In genomic region chr4:153951150-153951549, GRCm38 (mm10) we compare ENCODE assay signal across 21 mouse cellular contexts. TPM values are rescaled to one million over a fixed set of nuclear protein-coding genes. Genes with fewer than 3 reads are reported as not detected.
DNase-seq lines count a peak whose midpoint lies in the region; ATAC-seq and TF ChIP-seq lines count a peak whose summit lies in the region.
"Had no signal": no experiment of that assay in that cellular context is flagged by ENCODE, and none has a peak within 500 bp of the region (broad histone marks: within the 10 kb centered on the region; RNA-seq: fewer than 3 reads in every experiment).

No protein-coding gene starts in this region.

- WGBS in forebrain, embryonic 15.5 days = 69% methylated on average over 3 of the region's 3 CpGs
- 64% methylated on average over 3 of the region's 3 CpGs for WGBS in forebrain, postnatal 0 days
- WGBS in midbrain, embryonic 13.5 days = 67% methylated on average over 3 of the region's 3 CpGs
- 75% methylated on average over 3 of the region's 3 CpGs for WGBS in midbrain, embryonic 10.5 days
- 62% methylated on average over 3 of the region's 3 CpGs for WGBS in embryonic facial prominence, embryonic 13.5 days

- no peak for DNase-seq in forebrain, postnatal 0 days
- DNase-seq in midbrain, embryonic 10.5 days (ENCODE audit: low spot score) = no peak
- DNase-seq in cerebellum, adult 9-11 months = no peak
- DNase-seq: adrenal gland, adult 2 months; adrenal gland, postnatal 25 days; cerebellum, adult 2 months; cerebellum, postnatal 14 days; gastrocnemius, postnatal 10 days; heart, adult 18-20 months; heart, postnatal 10 days; heart, postnatal 4 days had no signal

- no peak for ATAC-seq in forebrain, embryonic 15.5 days (replicated peaks)
- ATAC-seq in forebrain, postnatal 0 days = no peak
- no peak for ATAC-seq in midbrain, embryonic 13.5 days
- ATAC-seq in embryonic facial prominence, embryonic 13.5 days (ENCODE audit: insufficient number of reproducible peaks, insufficient read depth, low FRiP score, low TSS enrichment, low read depth) = no peak
- ATAC-seq in erythroblast, adult 5-6 weeks (replicated peaks; ENCODE audit: low FRiP score, poor library complexity, severe bottlenecking) = no peak
- ATAC-seq: hindbrain, embryonic 16.5 days; inflammation-experienced regulatory T-cells, adult 6 months had no signal

- H3K36me3 ChIP-seq in forebrain, embryonic 15.5 days = no peaks in the 10 kb centered on the region
- no peaks in the 10 kb centered on the region for H3K36me3 ChIP-seq in forebrain, postnatal 0 days (ENCODE audit: insufficient read depth)
- H3K36me3 ChIP-seq in midbrain, embryonic 13.5 days = no peaks in the 10 kb centered on the region
- no peaks in the 10 kb centered on the region for H3K36me3 ChIP-seq in midbrain, embryonic 10.5 days
- no peaks in the 10 kb centered on the region for H3K36me3 ChIP-seq in C2C12 (ENCODE audit: control insufficient read depth, insufficient read depth)
- H3K36me3 ChIP-seq in embryonic facial prominence, embryonic 13.5 days = no peaks in the 10 kb centered on the region
- H3K36me3 ChIP-seq: forebrain, embryonic 10.5 days; heart, embryonic 10.5 days had no signal

- H3K4me1 ChIP-seq in forebrain, embryonic 15.5 days = no peaks in the 10 kb centered on the region
- no peaks in the 10 kb centered on the region for H3K4me1 ChIP-seq in forebrain, postnatal 0 days (ENCODE audit: insufficient read depth)
- peaks cover 18% of the 10 kb centered on the region for H3K4me1 ChIP-seq in midbrain, embryonic 13.5 days (replicated peaks)
- H3K4me1 ChIP-seq in midbrain, embryonic 10.5 days = peaks cover 11% of the 10 kb centered on the region; the same call in 1 of the 2 replicates
- peaks cover 23% of the 10 kb centered on the region for H3K4me1 ChIP-seq in embryonic facial prominence, embryonic 13.5 days
- H3K4me1 ChIP-seq: heart, embryonic 10.5 days had no signal

- H3K9ac ChIP-seq in forebrain, embryonic 15.5 days (replicated peaks) = no peak overlapping the region
- H3K9ac ChIP-seq in forebrain, postnatal 0 days = no peak overlapping the region
- no peak overlapping the region for H3K9ac ChIP-seq in midbrain, embryonic 13.5 days (replicated peaks)
- H3K9ac ChIP-seq in embryonic facial prominence, embryonic 13.5 days = no peak overlapping the region

- no peak for TF ChIP-seq CTCF in forebrain, postnatal 0 days (IDR thresholded peaks at IDR 0.05; ENCODE audit: low read depth)
- TF ChIP-seq CTCF in C2C12 (IDR thresholded peaks at IDR 0.05; ENCODE audit: control insufficient read depth, insufficient read depth, insufficient read length) = no peak

- H3ac ChIP-seq in C2C12 (ENCODE audit: control insufficient read depth, insufficient read length, low read depth) = no peak overlapping the region

- no peaks in the 10 kb centered on the region for H3K9me3 ChIP-seq in forebrain, embryonic 15.5 days
- no peaks in the 10 kb centered on the region for H3K9me3 ChIP-seq in forebrain, postnatal 0 days (ENCODE audit: low read length)
- no peaks in the 10 kb centered on the region for H3K9me3 ChIP-seq in midbrain, embryonic 13.5 days
- no peaks in the 10 kb centered on the region for H3K9me3 ChIP-seq in midbrain, embryonic 10.5 days (replicated peaks)
- H3K9me3 ChIP-seq in embryonic facial prominence, embryonic 13.5 days = no peaks in the 10 kb centered on the region
- H3K9me3 ChIP-seq: forebrain, embryonic 10.5 days; heart, embryonic 10.5 days had no signal

- peak overlapping the region; percentile 34; the same call in 1 of the 2 replicates for H3K27ac ChIP-seq in forebrain, embryonic 15.5 days (replicated peaks)
- H3K27ac ChIP-seq in forebrain, postnatal 0 days (ENCODE audit: low read depth, low read length) = no peak overlapping the region
- H3K27ac ChIP-seq in midbrain, embryonic 13.5 days = 0 out of 2 replicates have a peak overlapping the region, but pooled peaks have one; percentile 7
- no peak overlapping the region for H3K27ac ChIP-seq in midbrain, embryonic 10.5 days (replicated peaks)
- 0 out of 2 replicates have a peak overlapping the region, but pooled peaks have one; percentile 55 for H3K27ac ChIP-seq in embryonic facial prominence, embryonic 13.5 days
- H3K27ac ChIP-seq: forebrain, embryonic 10.5 days; heart, embryonic 10.5 days had no signal

- no peaks in the 10 kb centered on the region for H3K79me3 ChIP-seq in C2C12 (ENCODE audit: low read depth)

- H3K79me2 ChIP-seq in C2C12 (ENCODE audit: control insufficient read depth, insufficient read depth) = peaks cover 4% of the 10 kb centered on the region

- no peak overlapping the region for H3K4me3 ChIP-seq in forebrain, embryonic 15.5 days
- H3K4me3 ChIP-seq in forebrain, postnatal 0 days (ENCODE audit: low read depth, low read length) = no peak overlapping the region
- no peak overlapping the region for H3K4me3 ChIP-seq in midbrain, embryonic 13.5 days (replicated peaks)
- H3K4me3 ChIP-seq in midbrain, embryonic 10.5 days = no peak overlapping the region
- H3K4me3 ChIP-seq in C2C12 (ENCODE audit: insufficient read depth, poor library complexity, severe bottlenecking) = peak overlapping the region; percentile 34
- H3K4me3 ChIP-seq in embryonic facial prominence, embryonic 13.5 days = no peak overlapping the region
- H3K4me3 ChIP-seq: erythroblast, embryonic 14.5 days; forebrain, embryonic 10.5 days; heart, embryonic 10.5 days had no signal

- no peak overlapping the region for H3K4me2 ChIP-seq in forebrain, embryonic 15.5 days (replicated peaks)
- H3K4me2 ChIP-seq in forebrain, postnatal 0 days (ENCODE audit: low read depth) = no peak overlapping the region
- no peak overlapping the region for H3K4me2 ChIP-seq in midbrain, embryonic 13.5 days (replicated peaks)
- H3K4me2 ChIP-seq in embryonic facial prominence, embryonic 13.5 days = no peak overlapping the region

- H3K27me3 ChIP-seq in forebrain, embryonic 15.5 days = peaks cover 8% of the 10 kb centered on the region; the same call in 1 of the 2 replicates
- H3K27me3 ChIP-seq in forebrain, postnatal 0 days (ENCODE audit: insufficient read depth, low read length) = no peaks in the 10 kb centered on the region
- peaks cover 41% of the 10 kb centered on the region for H3K27me3 ChIP-seq in midbrain, embryonic 13.5 days
- peaks cover 42% of the 10 kb centered on the region for H3K27me3 ChIP-seq in midbrain, embryonic 10.5 days (ENCODE audit: low read depth, poor library complexity, severe bottlenecking)
- no peaks in the 10 kb centered on the region for H3K27me3 ChIP-seq in C2C12 (ENCODE audit: control insufficient read depth, insufficient read depth, insufficient read length)
- H3K27me3 ChIP-seq in embryonic facial prominence, embryonic 13.5 days = peaks cover 20% of the 10 kb centered on the region

TF ChIP-seq in C2C12, 6 proteins besides CTCF, POLR2A, EP300 and RAD21:
- TF ChIP-seq CEBPB (IDR thresholded peaks at IDR 0.05; ENCODE audit: low read depth) (no peak), MYOG (IDR thresholded peaks at IDR 0.05; ENCODE audit: control insufficient read depth, extremely low read depth, insufficient read length) (no peak), MAX (IDR thresholded peaks at IDR 0.05) (no peak), USF1 (IDR thresholded peaks at IDR 0.05; ENCODE audit: low read depth) (no peak), FOSL1 (IDR thresholded peaks at IDR 0.05; ENCODE audit: insufficient read depth, low read length, poor library complexity, severe bottlenecking) (no peak), MYOD1 (IDR thresholded peaks at IDR 0.05; ENCODE audit: control insufficient read depth, insufficient read length, low read depth) (no peak)

RNA-seq across cellular contexts. Expression of gene A430005L14Rik, which starts 5.9 kb away (rescaled TPM):
- 64.8 and 69.1 TPM in 2 replicates for polyA plus RNA-seq in forebrain, embryonic 15.5 days (2015; fragmentation: Nextera tagmentation; extraction: Ambion mirVana)
- total RNA-seq in forebrain, postnatal 0 days (2014; rRNA removed) = 38.6 and 46.4 TPM in 2 replicates
- polyA plus RNA-seq in forebrain, postnatal 0 days (2015; fragmentation: Nextera tagmentation; extraction: Ambion mirVana) = 47.6 and 50.9 TPM in 2 replicates
- polyA plus RNA-seq in midbrain, embryonic 13.5 days (2015; fragmentation: Nextera tagmentation; extraction: Ambion mirVana) = 68.2 and 78.9 TPM in 2 replicates
- polyA plus RNA-seq in midbrain, embryonic 10.5 days (2016; fragmentation: Nextera tagmentation; extraction: Ambion mirVana) = 138 and 162 TPM in 2 replicates
- polyA plus RNA-seq in C2C12 (2012; fragmentation: generic; extraction: Trizol) = 39.8 TPM
- 76.2 and 82.0 TPM in 2 replicates for polyA plus RNA-seq in embryonic facial prominence, embryonic 13.5 days (2015; fragmentation: Nextera tagmentation; extraction: Ambion mirVana)
- total RNA-seq in erythroblast, adult 5-6 weeks (2015; ENCODE audit: low replicate concordance) = 16.1 and 33.4 TPM in 2 replicates
- total RNA-seq in erythroblast, adult 5-6 weeks (2017; ENCODE audit: low replicate concordance) = 17.1 and 25.5 TPM in 2 replicates

RNA-seq across cellular contexts. Expression of gene Dffb, which starts 23.8 kb away (rescaled TPM):
- 11.8 and 12.8 TPM in 2 replicates for polyA plus RNA-seq in forebrain, embryonic 15.5 days (2015; fragmentation: Nextera tagmentation; extraction: Ambion mirVana)
- 18.9 and 22.7 TPM in 2 replicates for total RNA-seq in forebrain, postnatal 0 days (2014; rRNA removed)
- polyA plus RNA-seq in forebrain, postnatal 0 days (2015; fragmentation: Nextera tagmentation; extraction: Ambion mirVana) = 8.6 and 9.3 TPM in 2 replicates
- polyA plus RNA-seq in midbrain, embryonic 13.5 days (2015; fragmentation: Nextera tagmentation; extraction: Ambion mirVana) = 12.0 and 13.0 TPM in 2 replicates
- polyA plus RNA-seq in midbrain, embryonic 10.5 days (2016; fragmentation: Nextera tagmentation; extraction: Ambion mirVana) = 13.1 and 14.3 TPM in 2 replicates
- polyA plus RNA-seq in C2C12 (2012; fragmentation: generic; extraction: Trizol) = 3.2 TPM
- 15.4 and 18.1 TPM in 2 replicates for polyA plus RNA-seq in embryonic facial prominence, embryonic 13.5 days (2015; fragmentation: Nextera tagmentation; extraction: Ambion mirVana)
- 2.9 and 9.2 TPM in 2 replicates for total RNA-seq in erythroblast, adult 5-6 weeks (2015; ENCODE audit: low replicate concordance)
- 2.1 and 3.5 TPM in 2 replicates for total RNA-seq in erythroblast, adult 5-6 weeks (2017; ENCODE audit: low replicate concordance)

RNA-seq across cellular contexts. Expression of gene Cep104, which starts 23.8 kb away (rescaled TPM):
- polyA plus RNA-seq in forebrain, embryonic 15.5 days (2015; fragmentation: Nextera tagmentation; extraction: Ambion mirVana) = 20.0 and 21.7 TPM in 2 replicates
- total RNA-seq in forebrain, postnatal 0 days (2014; rRNA removed) = 9.2 and 10.5 TPM in 2 replicates
- 7.7 and 9.9 TPM in 2 replicates for polyA plus RNA-seq in forebrain, postnatal 0 days (2015; fragmentation: Nextera tagmentation; extraction: Ambion mirVana)
- polyA plus RNA-seq in midbrain, embryonic 13.5 days (2015; fragmentation: Nextera tagmentation; extraction: Ambion mirVana) = 18.0 and 20.4 TPM in 2 replicates
- 21.5 and 22.8 TPM in 2 replicates for polyA plus RNA-seq in midbrain, embryonic 10.5 days (2016; fragmentation: Nextera tagmentation; extraction: Ambion mirVana)
- 19.8 TPM for polyA plus RNA-seq in C2C12 (2012; fragmentation: generic; extraction: Trizol)
- 17.2 and 17.9 TPM in 2 replicates for polyA plus RNA-seq in embryonic facial prominence, embryonic 13.5 days (2015; fragmentation: Nextera tagmentation; extraction: Ambion mirVana)
- 1.9 and 6.1 TPM in 2 replicates for total RNA-seq in erythroblast, adult 5-6 weeks (2015; ENCODE audit: low replicate concordance)
- 5.0 and 11.9 TPM in 2 replicates for total RNA-seq in erythroblast, adult 5-6 weeks (2017; ENCODE audit: low replicate concordance)

Comparison
In these comparisons a context has a peak if more than half of its experiments do, and no peak if none do; other contexts are left out.
1. H3K27ac ChIP-seq: peak in forebrain, embryonic 15.5 days (single experiment), midbrain, embryonic 13.5 days (single experiment) and embryonic facial prominence, embryonic 13.5 days (single experiment); none in forebrain, postnatal 0 days (single experiment) and midbrain, embryonic 10.5 days (single experiment).